Mouse (Mus musculus) liver, embryonic 14.5 days (tissue): Measurements from ENCODE around the gene Rxfp2. TPM values are rescaled to one million over a fixed set of nuclear protein-coding genes. Genes with fewer than 3 reads are reported as not detected.

Source experiments
- ATAC-seq: fragments of 200-750 bp; cut with Nextera tagmentation; 2 replicates; pipeline ENCODE4 v1.8.0; 2017; ENCODE audit warnings: moderate number of reproducible peaks, mild to moderate bottlenecking, moderate library complexity; ENCODE audit not compliant: insufficient read depth
- DNase-seq, 3 experiments: peaks; one replicate each; pipeline ENCODE4 v3.0.0-alpha.2; 2012 to 2013; ENCODE audit warnings: low read depth in 3 of 3, low spot score in 3 of 3
- H3K27ac ChIP-seq: fragments of 300-500 bp; sonication (generic); 2 replicates; pipeline ENCODE4 v1.5.1; 2014; ENCODE audit warnings: moderate library complexity, mild to moderate bottlenecking, control low read depth, inconsistent platforms
- H3K27me3 ChIP-seq: fragments of 300-500 bp; sonication (generic); 2 replicates; pipeline ENCODE4 v1.6.1; 2014; ENCODE audit warnings: mild to moderate bottlenecking, low read length, moderate library complexity; ENCODE audit not compliant: control insufficient read depth, insufficient read depth
- H3K36me3 ChIP-seq: fragments of 300-500 bp; sonication (generic); replicated peaks from 2 replicates; pipeline ENCODE4 v1.6.1; 2014; ENCODE audit warnings: low read depth; ENCODE audit not compliant: control insufficient read depth, insufficient read depth
- H3K4me1 ChIP-seq, 2 experiments: fragments of 200-500 bp in 1 of 2; fragments of 300-500 bp in 1 of 2; sonication (generic) in 1 of 2; replicated peaks; 2 replicates each; pipeline ENCODE4 v1.6.1; 2012 to 2014; ENCODE audit warnings: antibody characterized with exemption in 1 of 2, inconsistent platforms in 1 of 2, low read length in 1 of 2; ENCODE audit not compliant: control insufficient read depth in 2 of 2, insufficient read depth in 2 of 2
- H3K4me2 ChIP-seq: fragments of 300-500 bp; sonication (generic); 2 replicates; pipeline ENCODE4 v1.6.1; 2014; ENCODE audit warnings: low read depth, mild to moderate bottlenecking, control low read depth, moderate library complexity
- H3K4me3 ChIP-seq, 2 experiments: fragments of 200-500 bp in 1 of 2; fragments of 300-500 bp in 1 of 2; sonication (generic) in 1 of 2; 2 replicates each; pipeline ENCODE4 v1.5.1; 2012 to 2014; ENCODE audit warnings: low read depth in 2 of 2, low read length in 2 of 2, mild to moderate bottlenecking in 2 of 2, control low read depth in 1 of 2, inconsistent platforms in 1 of 2, moderate library complexity in 1 of 2; ENCODE audit not compliant: insufficient read depth in 1 of 2
- H3K9ac ChIP-seq: fragments of 300-500 bp; sonication (generic); replicated peaks from 2 replicates; pipeline ENCODE4 v1.6.1; 2014; ENCODE audit warnings: mild to moderate bottlenecking, control low read depth, moderate library complexity
- H3K9me3 ChIP-seq: fragments of 300-500 bp; sonication (generic); 2 replicates; pipeline ENCODE4 v1.6.1; 2016; ENCODE audit warnings: low read length, mixed read lengths; ENCODE audit not compliant: control insufficient read depth
- CTCF ChIP-seq: IDR thresholded peaks from 2 replicates; pipeline ENCODE4 v1.5.1; 2016; ENCODE audit warnings: antibody characterized with exemption, low read depth, control low read depth
- EP300 ChIP-seq: IDR thresholded peaks from 2 replicates; pipeline ENCODE4 v1.6.1; 2016; ENCODE audit warnings: antibody characterized with exemption, low read depth
- WGBS: fragments of 180-500 bp; shearing (Covaris S2); extraction: QIAGEN DNeasy Blood & Tissue Kit; methylation state at CpG from one replicate; pipeline ENCODE4 v1.1.7; 2014; ENCODE audit not compliant: insufficient replicate concordance; 5-methylcytosine and 5-hydroxymethylcytosine counted together
- polyA plus RNA-seq, 2 experiments: library from polyadenylated mRNA; depleted of rRNA in 1 of 2; stranded (reverse) in 1 of 2; unstranded in 1 of 2; fragments of >200 nt; fragmentation: Nextera tagmentation in 1 of 2; extraction: Ambion mirVana in 1 of 2; gene quantifications; 2 replicates each; pipeline versions ENCODE4 v1.2.1 to v1.2.3; 2012 to 2014

Rxfp2 gene
- polyA plus RNA-seq (2012; rRNA removed) (0.06 TPM in 1 of 2 replicates, not detected in the other), polyA plus RNA-seq (2014; fragmentation: Nextera tagmentation; extraction: Ambion mirVana) (not detected in 2 replicates)

GRCm38 (mm10) chr5:150018656-150019055 lies at the start of gene Rxfp2:
TSS of gene Rxfp2 (plus strand) at chr5:150018675.
- Histone ChIP-seq H3K4me1 (no peaks in the 10 kb centered on the region), H3K36me3 (no peaks in the 10 kb centered on the region), H3K4me3 (no peak within 1 kb of the TSS), H3K9me3 (no peaks in the 10 kb centered on the region), H3K27me3 (no peaks in the 10 kb centered on the region), H3K27ac (no peak within 1 kb of the TSS), H3K4me2 (no peak within 1 kb of the TSS), H3K9ac (no peak within 1 kb of the TSS)
- ATAC-seq: no peak
- WGBS: 70% methylated on average over 19 of the region's 19 CpGs
- no peak for DNase-seq
- TF ChIP-seq EP300 (no peak), CTCF (no peak)

GRCm38 (mm10) chr5:149970261-149970660 lies 48.2 kb upstream of the Rxfp2 start:
- Histone ChIP-seq H3K9ac (no peak overlapping the region), H3K9me3 (no peaks in the 10 kb centered on the region), H3K36me3 (no peaks in the 10 kb centered on the region), H3K4me1 (no peaks in the 10 kb centered on the region), H3K27me3 (no peaks in the 10 kb centered on the region), H3K4me2 (no peak overlapping the region), H3K27ac (no peak overlapping the region), H3K4me3 (no peak overlapping the region)
- ATAC-seq (no peak), DNase-seq (no peak)
- no peak for TF ChIP-seq CTCF
- TF ChIP-seq EP300: no peak
- 71% methylated on average over 11 of the region's 11 CpGs for whole genome bisulfite sequencing

- Histone ChIP-seq H3K4me1 (no peaks in the 10 kb centered on the region), H3K4me2 (no peak overlapping the region), H3K27ac (no peak overlapping the region), H3K9ac (no peak overlapping the region), H3K9me3 (no peaks in the 10 kb centered on the region), H3K4me3 (no peak overlapping the region), H3K27me3 (no peaks in the 10 kb centered on the region), H3K36me3 (no peaks in the 10 kb centered on the region)
- DNase-seq (no peak), ATAC-seq (no peak)
- TF ChIP-seq CTCF (no peak), EP300 (no peak)
- WGBS: 60% methylated on average over 2 of the region's 2 CpGs
These were observed 41.4 kb upstream of the Rxfp2 start for GRCm38 (mm10) chr5:149977027-149977426.

- Histone ChIP-seq H3K27ac (no peak overlapping the region), H3K4me3 (no peak overlapping the region), H3K9me3 (no peaks in the 10 kb centered on the region), H3K9ac (no peak overlapping the region), H3K36me3 (no peaks in the 10 kb centered on the region), H3K4me2 (no peak overlapping the region), H3K27me3 (no peaks in the 10 kb centered on the region), H3K4me1 (no peaks in the 10 kb centered on the region)
- no peak for ATAC-seq
- WGBS: 65% methylated on average over 4 of the region's 4 CpGs
- no peak for DNase-seq
- no peak for TF ChIP-seq CTCF
- TF ChIP-seq EP300: no peak
These were observed 34.9 kb upstream of the Rxfp2 start for GRCm38 (mm10) chr5:149983621-149984020.

- Histone ChIP-seq H3K9ac (no peak overlapping the region), H3K4me1 (no peaks in the 10 kb centered on the region), H3K27me3 (no peaks in the 10 kb centered on the region), H3K27ac (no peak overlapping the region), H3K9me3 (no peaks in the 10 kb centered on the region), H3K4me3 (no peak overlapping the region), H3K4me2 (no peak overlapping the region), H3K36me3 (no peaks in the 10 kb centered on the region)
- WGBS: 56% methylated on average over 5 of the region's 5 CpGs
- TF ChIP-seq CTCF: no peak
- no peak for TF ChIP-seq EP300
- no peak for ATAC-seq
- no peak for DNase-seq
These were observed 23.9 kb upstream of the Rxfp2 start for GRCm38 (mm10) chr5:149994578-149994977.
